Mouse (Mus musculus) kidney, adult 2 months (tissue): ENCODE measurements around the gene Rxylt1. TPM values are rescaled to one million over a fixed set of nuclear protein-coding genes. Genes with fewer than 3 reads are reported as not detected.

Source experiments
- DNase-seq: peaks from one replicate; pipeline ENCODE4 v3.0.0; 2021
- H3K27ac ChIP-seq: fragments of 200-500 bp; 2 replicates; pipeline ENCODE4 v1.5.1; 2012; ENCODE audit warnings: low read depth, low read length, control low read depth, inconsistent platforms; ENCODE audit not compliant: insufficient read depth
- H3K27me3 ChIP-seq: fragments of 200-500 bp; replicated peaks from 2 replicates; pipeline ENCODE4 v1.6.1; 2012; ENCODE audit warnings: mild to moderate bottlenecking, moderate library complexity, low read length, inconsistent platforms; ENCODE audit not compliant: control insufficient read depth, insufficient read depth
- H3K36me3 ChIP-seq: fragments of 200-500 bp; 2 replicates; pipeline ENCODE4 v1.6.1; 2012; ENCODE audit warnings: mild to moderate bottlenecking, moderate library complexity, low read length, inconsistent platforms; ENCODE audit not compliant: control insufficient read depth, insufficient read depth
- H3K4me1 ChIP-seq: fragments of 200-500 bp; 2 replicates; pipeline ENCODE4 v1.6.1; 2011; ENCODE audit warnings: low read length; ENCODE audit not compliant: control insufficient read depth, insufficient read depth
- H3K4me3 ChIP-seq: fragments of 200-500 bp; 2 replicates; pipeline ENCODE4 v1.5.1; 2011; ENCODE audit warnings: mild to moderate bottlenecking, low read depth, low read length, control low read depth; ENCODE audit not compliant: insufficient read depth
- CTCF ChIP-seq: fragments of 200-500 bp; conservative IDR thresholded peaks from 2 replicates; pipeline ENCODE4 v1.5.1; 2011; ENCODE audit warnings: low read depth, mild to moderate bottlenecking, control low read depth, low read length, moderate library complexity, mixed read lengths; ENCODE audit not compliant: insufficient read depth, insufficient read length
- POLR2A ChIP-seq: fragments of 200-500 bp; IDR thresholded peaks from one replicate; pipeline ENCODE4 v1.6.1; 2011; ENCODE audit warnings: low read depth, low read length, control low read depth
- WGBS: fragments of 180-500 bp; shearing (Covaris S2); methylation state at CpG from one replicate; pipeline ENCODE4 v1.1.7; 2018; 5-methylcytosine and 5-hydroxymethylcytosine counted together
- polyA plus RNA-seq: library from polyadenylated mRNA; depleted of rRNA; stranded (reverse); fragments of >200 nt; gene quantifications from 2 replicates; pipeline ENCODE4 v1.2.3, GENCODE M21; 2012; rRNA removed

The Rxylt1 gene
- 4.3 and 6.5 TPM in 2 replicates for polyA plus RNA-seq

DNA sequence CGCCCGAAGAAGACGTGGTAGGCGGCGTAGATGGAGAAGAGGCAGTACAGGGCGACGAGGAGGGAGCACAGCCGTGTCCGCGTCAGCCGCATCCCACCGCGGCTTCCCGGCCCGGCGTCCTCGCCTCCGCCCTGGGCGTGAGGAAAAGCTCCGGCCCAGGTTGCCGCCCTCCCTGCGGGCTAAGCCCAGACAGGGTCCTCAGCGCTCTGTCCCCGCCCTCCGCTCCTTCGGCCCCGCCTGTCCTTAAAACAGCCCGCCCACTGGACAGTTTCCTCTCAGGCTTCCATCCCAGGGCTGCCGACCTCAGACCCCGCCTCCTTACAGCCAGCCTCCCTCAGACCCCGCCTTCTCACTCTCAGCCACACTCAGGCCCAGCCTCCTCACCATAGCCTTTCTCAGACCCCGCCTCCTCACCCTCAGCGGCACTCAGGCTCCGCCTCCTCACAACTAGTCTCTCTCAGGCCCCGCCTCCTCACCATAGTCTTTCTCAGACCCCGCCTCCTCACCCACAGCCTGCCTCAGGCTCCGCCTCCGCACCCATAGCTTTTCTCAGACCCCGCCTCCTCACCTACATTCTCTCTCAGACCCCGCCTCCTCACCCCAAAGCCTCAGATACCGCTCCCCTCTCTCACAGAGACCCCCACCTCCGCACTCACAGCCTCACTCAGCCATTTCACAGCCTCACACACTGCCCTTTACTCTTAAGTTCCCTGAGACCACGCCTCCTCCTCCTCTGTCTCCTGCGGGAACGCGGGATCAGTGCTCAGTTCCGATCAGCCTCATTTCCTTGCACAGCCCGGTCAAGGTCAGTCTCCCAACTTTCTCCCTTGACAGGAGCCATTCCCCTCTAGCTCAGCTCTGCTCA, at the start of gene Rxylt1:
TSS of gene Rxylt1 (minus strand) at position 392 of the 865 bp plus-strand sequence.
- Histone ChIP-seq H3K4me1 (peaks cover 2% of the 10 kb centered on the region; the same call in 1 of the 2 replicates), H3K27me3 (no peaks in the 10 kb centered on the region), H3K27ac (peak within 1 kb of the TSS; percentile 28; the same call in 1 of the 2 replicates), H3K4me3 (peak within 1 kb of the TSS; percentile 70), H3K36me3 (no peaks in the 10 kb centered on the region)
- DNase-seq = peak; percentile 99
- 1% methylated on average over 48 of the region's 48 CpGs for WGBS
- peak; percentile 71 for TF ChIP-seq POLR2A
- TF ChIP-seq CTCF = no peak

DNA sequence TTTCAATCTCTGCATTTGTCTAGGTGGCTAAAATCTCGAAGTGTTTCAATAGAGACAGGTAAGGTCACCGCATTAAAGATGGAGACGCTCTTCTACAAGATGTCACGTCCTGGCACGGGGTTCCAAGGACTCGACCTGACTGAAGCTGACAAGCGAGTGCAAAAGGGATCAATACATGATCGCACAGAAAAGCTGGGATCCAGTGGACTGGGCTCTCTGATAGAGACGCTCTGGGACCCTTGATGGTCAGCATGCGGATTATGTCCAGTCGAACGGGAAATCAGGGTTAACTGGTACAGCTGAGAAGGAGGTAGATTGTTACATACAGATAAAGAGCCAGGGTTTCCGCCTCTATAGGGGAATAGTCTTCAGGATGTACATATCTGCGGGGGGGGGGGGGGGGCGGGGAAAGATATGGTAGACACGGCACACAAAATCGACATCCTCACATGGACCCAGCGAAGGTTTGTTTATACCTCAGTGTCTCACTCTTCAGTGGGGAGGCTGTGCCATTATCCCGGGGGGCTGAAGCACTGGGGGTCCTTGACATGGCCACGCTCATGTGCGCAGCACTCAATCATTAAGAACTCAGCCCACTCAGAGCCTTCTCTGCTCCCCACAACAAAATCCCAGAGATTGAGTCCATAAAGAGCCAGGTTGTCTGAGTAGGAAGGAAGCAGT, 24.3 kb upstream of the Rxylt1 start:
- TF ChIP-seq POLR2A = no peak
- TF ChIP-seq CTCF = no peak
- no peaks in the 10 kb centered on the region for H3K36me3 ChIP-seq
- WGBS = 96% methylated on average over 21 of the region's 21 CpGs

DNA sequence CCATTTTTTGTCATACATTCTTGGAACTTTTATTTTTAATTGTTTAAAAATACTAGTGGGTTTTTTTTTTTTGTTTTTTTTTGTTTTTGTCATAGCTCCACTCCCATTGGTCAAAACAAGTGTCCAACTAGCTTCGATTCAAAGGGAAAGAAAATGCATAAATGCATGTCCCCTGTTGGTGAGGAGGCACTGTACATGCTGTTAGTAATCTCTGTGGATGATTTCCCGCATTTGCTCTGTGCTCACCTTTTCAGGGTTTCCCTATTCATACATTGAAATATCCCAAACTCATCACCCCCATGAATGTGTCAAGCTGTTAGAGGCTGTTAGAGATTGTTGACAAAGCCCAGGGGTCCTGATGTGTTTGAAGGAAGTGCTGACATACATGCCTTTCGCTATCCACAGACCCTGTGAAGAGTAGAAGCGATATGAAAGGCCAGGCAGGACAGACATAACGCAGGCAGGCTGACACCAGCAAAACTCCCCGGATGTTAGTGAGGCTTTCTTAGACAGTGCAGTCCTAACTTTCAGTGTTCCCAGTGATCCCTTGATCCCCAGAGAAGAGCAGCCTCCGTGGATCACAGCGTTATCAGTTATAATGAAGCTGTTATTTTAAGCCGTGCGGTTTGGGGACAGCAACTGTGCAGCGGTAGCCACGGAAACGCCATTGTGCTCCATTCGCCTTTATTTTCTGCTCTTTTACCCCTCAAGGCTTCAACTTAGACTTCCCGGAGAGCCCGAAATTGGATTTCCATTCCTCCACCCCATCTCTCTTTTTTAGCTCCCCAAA, 23.5 kb upstream of the Rxylt1 start:
- Histone ChIP-seq H3K4me3 (no peak overlapping the region), H3K36me3 (no peaks in the 10 kb centered on the region), H3K4me1 (no peaks in the 10 kb centered on the region), H3K27me3 (no peaks in the 10 kb centered on the region), H3K27ac (no peak overlapping the region)
- no peak for DNase-seq
- TF ChIP-seq POLR2A = no peak
- TF ChIP-seq CTCF = no peak
- 84% methylated on average over 16 of the region's 16 CpGs for WGBS

More for the DNA sequence above, 24.3 kb upstream of the Rxylt1 start:
- Histone ChIP-seq H3K4me1 (no peaks in the 10 kb centered on the region), H3K4me3 (no peak overlapping the region), H3K27me3 (no peaks in the 10 kb centered on the region), H3K27ac (no peak overlapping the region)
- DNase-seq = no peak

DNA sequence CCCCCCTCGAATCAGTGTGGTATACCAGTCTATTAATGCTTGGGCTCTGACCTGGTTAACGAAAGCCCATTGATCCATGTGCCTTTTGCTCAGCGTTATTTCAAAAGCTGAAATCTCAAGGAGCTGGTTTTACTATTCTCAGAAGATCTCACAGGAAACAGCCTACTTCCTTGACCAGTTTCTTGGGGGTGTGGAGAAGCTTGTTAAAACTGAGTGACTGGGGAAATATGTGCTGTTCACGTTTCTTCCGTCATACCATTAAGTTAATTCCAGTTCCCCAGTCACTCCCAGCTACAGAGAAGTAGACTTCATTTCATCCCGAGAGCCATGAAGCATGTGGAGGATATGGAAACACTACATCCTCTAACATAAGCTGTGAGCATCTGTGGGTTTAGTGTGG, 22.3 kb upstream of the Rxylt1 start:
- Histone ChIP-seq H3K4me1 (no peaks in the 10 kb centered on the region), H3K4me3 (no peak overlapping the region), H3K27ac (no peak overlapping the region), H3K36me3 (no peaks in the 10 kb centered on the region), H3K27me3 (no peaks in the 10 kb centered on the region)
- 54% methylated on average over 6 of the region's 6 CpGs for WGBS
- no peak for TF ChIP-seq CTCF
- TF ChIP-seq POLR2A = no peak
- DNase-seq = no peak

DNA sequence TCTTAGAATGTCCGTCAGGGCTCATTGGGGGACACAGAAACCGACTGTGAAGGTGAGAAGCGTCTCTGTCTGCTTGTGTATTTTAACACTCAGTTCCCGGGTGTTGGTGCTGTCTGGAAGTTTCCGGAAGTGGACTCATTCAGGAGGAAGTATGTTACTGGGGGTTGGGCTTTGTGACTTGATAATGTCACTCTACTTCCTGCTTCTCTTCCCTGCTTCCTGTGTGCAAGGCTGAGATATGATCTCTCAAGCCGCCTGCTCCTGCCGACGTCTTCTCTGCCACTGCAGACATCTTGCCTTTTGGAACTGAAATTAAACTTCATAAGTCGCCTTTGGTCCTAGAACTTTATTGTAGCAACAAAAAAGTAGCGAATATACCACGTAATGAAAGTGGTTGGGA, 19.5 kb upstream of the Rxylt1 start:
- Histone ChIP-seq H3K4me3 (no peak overlapping the region), H3K27me3 (no peaks in the 10 kb centered on the region), H3K36me3 (no peaks in the 10 kb centered on the region), H3K4me1 (no peaks in the 10 kb centered on the region), H3K27ac (no peak overlapping the region)
- no peak for TF ChIP-seq CTCF
- TF ChIP-seq POLR2A = no peak
- no peak for DNase-seq
- 69% methylated on average over 11 of the region's 11 CpGs for WGBS

DNA sequence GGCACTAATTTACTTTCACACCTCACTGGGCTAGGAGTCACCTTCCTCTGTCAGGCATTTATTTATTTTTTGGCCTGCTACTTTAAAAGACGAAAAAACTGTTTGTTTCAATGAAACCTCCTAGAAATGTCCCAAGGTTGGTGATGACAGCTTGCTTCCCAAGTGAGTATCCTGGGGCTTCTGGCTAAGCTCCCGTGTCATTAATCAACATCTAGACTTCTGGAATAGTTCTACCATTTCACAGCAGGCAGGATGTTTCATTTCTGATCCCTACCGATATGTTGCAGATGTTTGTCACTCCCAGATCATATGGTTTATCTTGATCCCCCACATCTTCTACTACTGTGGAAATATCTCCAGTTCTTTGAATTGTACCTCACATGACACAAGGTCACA, 9.5 kb upstream of the Rxylt1 start:
- DNase-seq = no peak
- no peak overlapping the region for H3K27ac ChIP-seq
- H3K27me3 ChIP-seq = no peaks in the 10 kb centered on the region
- TF ChIP-seq POLR2A (no peak), CTCF (no peak)
- WGBS = 58% methylated on average over 3 of the region's 3 CpGs
- H3K36me3 ChIP-seq = no peaks in the 10 kb centered on the region
- no peak overlapping the region for H3K4me3 ChIP-seq
- H3K4me1 ChIP-seq = no peaks in the 10 kb centered on the region
